Mouse (Mus musculus): ENCODE data around the gene Dnah1. TPM values are rescaled to one million over a fixed set of nuclear protein-coding genes. Genes with fewer than 3 reads are reported as not detected.
A peak's percentile ranks its signal among the peaks of the same experiment; 100 is the strongest.

Dnah1 gene
- polyA plus RNA-seq, 1 experiment from 2014 or later: 0.53 TPM

GRCm38 (mm10) chr14:31323189-31323588 is 507 bp downstream of the Dnah1 start:
- no peaks in the 10 kb centered on the region for H3K36me3 ChIP-seq (ENCODE audit: insufficient read depth, low read length)
- H3K4me1 ChIP-seq (ENCODE audit: insufficient read depth, low read depth, low read length): 0 out of 2 replicates have a peak, but pooled peaks cover 6% of the 10 kb centered on the region
- H3K9me3 ChIP-seq (ENCODE audit: low read length): no peaks in the 10 kb centered on the region
- no peaks in the 10 kb centered on the region for H3K27me3 ChIP-seq (replicated peaks; ENCODE audit: insufficient read depth, low read length)
- H3K4me2 ChIP-seq (replicated peaks; ENCODE audit: low read depth, low read length): peak overlapping the region; percentile 61
- ATAC-seq (no peak), DNase-seq (ENCODE audit: low spot score) (no peak)
- no peak overlapping the region for H3K27ac ChIP-seq (ENCODE audit: low read length)
- H3K9ac ChIP-seq (replicated peaks; ENCODE audit: low read depth): no peak overlapping the region
- TF ChIP-seq EP300 (IDR thresholded peaks at IDR 0.05) (no peak), CTCF (IDR thresholded peaks at IDR 0.05) (no peak)
- WGBS: 68% methylated on average over 4 of the region's 4 CpGs
- no peak overlapping the region for H3K4me3 ChIP-seq (ENCODE audit: low read depth, low read length)

GRCm38 (mm10) chr14:31322191-31322590 is 1.5 kb downstream of the Dnah1 start:
- H3K9ac ChIP-seq (replicated peaks; ENCODE audit: low read depth): no peak overlapping the region
- H3K36me3 ChIP-seq (ENCODE audit: insufficient read depth, low read length): no peaks in the 10 kb centered on the region
- no peak overlapping the region for H3K4me3 ChIP-seq (ENCODE audit: low read depth, low read length)
- H3K27me3 ChIP-seq (replicated peaks; ENCODE audit: insufficient read depth, low read length): no peaks in the 10 kb centered on the region
- DNase-seq (ENCODE audit: low spot score) (no peak), ATAC-seq (no peak)
- 88% methylated on average over 3 of the region's 3 CpGs for whole genome bisulfite sequencing
- no peak overlapping the region for H3K27ac ChIP-seq (ENCODE audit: low read length)
- H3K9me3 ChIP-seq (ENCODE audit: low read length): no peaks in the 10 kb centered on the region
- 0 out of 2 replicates have a peak, but pooled peaks cover 6% of the 10 kb centered on the region for H3K4me1 ChIP-seq (ENCODE audit: insufficient read depth, low read depth, low read length)
- H3K4me2 ChIP-seq (replicated peaks; ENCODE audit: low read depth, low read length): no peak overlapping the region
- TF ChIP-seq CTCF (IDR thresholded peaks at IDR 0.05): no peak
- no peak for TF ChIP-seq EP300 (IDR thresholded peaks at IDR 0.05)

GRCm38 (mm10) chr14:31321181-31321580 is 2.5 kb downstream of the Dnah1 start:
- WGBS: 81% methylated on average over 11 of the region's 11 CpGs

GRCm38 (mm10) chr14:31319546-31319945 is 4.2 kb downstream of the Dnah1 start:
- no peak overlapping the region for H3K9ac ChIP-seq (replicated peaks; ENCODE audit: low read depth)
- H3K9me3 ChIP-seq (ENCODE audit: low read length): no peaks in the 10 kb centered on the region
- no peak for TF ChIP-seq EP300 (IDR thresholded peaks at IDR 0.05)
- no peak for TF ChIP-seq CTCF (IDR thresholded peaks at IDR 0.05)
- DNase-seq (ENCODE audit: low spot score) (no peak), ATAC-seq (no peak)
- no peaks in the 10 kb centered on the region for H3K36me3 ChIP-seq (ENCODE audit: insufficient read depth, low read length)
- no peaks in the 10 kb centered on the region for H3K27me3 ChIP-seq (replicated peaks; ENCODE audit: insufficient read depth, low read length)
- H3K4me2 ChIP-seq (replicated peaks; ENCODE audit: low read depth, low read length): no peak overlapping the region
- no peak overlapping the region for H3K4me3 ChIP-seq (ENCODE audit: low read depth, low read length)
- 79% methylated on average over 10 of the region's 10 CpGs for WGBS
- H3K4me1 ChIP-seq (ENCODE audit: insufficient read depth, low read depth, low read length): 0 out of 2 replicates have a peak, but pooled peaks cover 6% of the 10 kb centered on the region
- H3K27ac ChIP-seq (ENCODE audit: low read length): no peak overlapping the region

More at GRCm38 (mm10) chr14:31321181-31321580, 2.5 kb downstream of the Dnah1 start:
- ATAC-seq (no peak), DNase-seq (ENCODE audit: low spot score) (no peak)
- no peak overlapping the region for H3K9ac ChIP-seq (replicated peaks; ENCODE audit: low read depth)
- no peak overlapping the region for H3K4me2 ChIP-seq (replicated peaks; ENCODE audit: low read depth, low read length)
- no peaks in the 10 kb centered on the region for H3K27me3 ChIP-seq (replicated peaks; ENCODE audit: insufficient read depth, low read length)
- no peak overlapping the region for H3K27ac ChIP-seq (ENCODE audit: low read length)
- no peaks in the 10 kb centered on the region for H3K36me3 ChIP-seq (ENCODE audit: insufficient read depth, low read length)
- H3K4me1 ChIP-seq (ENCODE audit: insufficient read depth, low read depth, low read length): 0 out of 2 replicates have a peak, but pooled peaks cover 6% of the 10 kb centered on the region
- TF ChIP-seq EP300 (IDR thresholded peaks at IDR 0.05) (no peak), CTCF (IDR thresholded peaks at IDR 0.05) (no peak)
- H3K4me3 ChIP-seq (ENCODE audit: low read depth, low read length): no peak overlapping the region
- no peaks in the 10 kb centered on the region for H3K9me3 ChIP-seq (ENCODE audit: low read length)

DNA sequence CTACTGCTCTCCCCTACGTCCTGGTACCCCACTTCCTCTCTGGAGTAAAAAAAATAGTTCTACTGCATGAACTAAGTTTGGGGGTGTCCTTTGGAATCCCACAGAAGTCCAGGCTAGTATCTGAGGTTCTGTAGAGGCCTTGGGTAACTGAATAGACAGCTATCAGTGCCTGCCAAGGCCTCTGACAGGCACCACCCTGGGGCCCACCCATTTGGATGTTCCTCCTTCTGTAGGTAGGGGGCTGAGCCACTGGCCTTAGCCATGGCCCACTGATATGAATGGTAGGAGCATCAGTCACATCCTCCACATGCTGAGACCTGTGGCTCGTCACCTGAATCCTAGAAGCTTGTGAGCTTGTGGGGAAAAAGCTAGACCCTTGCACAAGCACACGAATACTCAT is 5.9 kb downstream of the Dnah1 start:
- H3K27me3 ChIP-seq (replicated peaks; ENCODE audit: insufficient read depth, low read length): no peaks in the 10 kb centered on the region
- DNase-seq (ENCODE audit: low spot score): no peak
- no peaks in the 10 kb centered on the region for H3K36me3 ChIP-seq (ENCODE audit: insufficient read depth, low read length)
- TF ChIP-seq CTCF (IDR thresholded peaks at IDR 0.05): no peak
- TF ChIP-seq EP300 (IDR thresholded peaks at IDR 0.05): no peak
- H3K4me1 ChIP-seq (ENCODE audit: insufficient read depth, low read depth, low read length): no peaks in the 10 kb centered on the region
- no peak overlapping the region for H3K4me3 ChIP-seq (ENCODE audit: low read depth, low read length)
- H3K27ac ChIP-seq (ENCODE audit: low read length): no peak overlapping the region
- H3K9ac ChIP-seq (replicated peaks; ENCODE audit: low read depth): no peak overlapping the region
- no peak for ATAC-seq
- 79% methylated on average over 3 of the region's 3 CpGs for WGBS
- H3K4me2 ChIP-seq (replicated peaks; ENCODE audit: low read depth, low read length): no peak overlapping the region
- H3K9me3 ChIP-seq (ENCODE audit: low read length): no peaks in the 10 kb centered on the region

DNA sequence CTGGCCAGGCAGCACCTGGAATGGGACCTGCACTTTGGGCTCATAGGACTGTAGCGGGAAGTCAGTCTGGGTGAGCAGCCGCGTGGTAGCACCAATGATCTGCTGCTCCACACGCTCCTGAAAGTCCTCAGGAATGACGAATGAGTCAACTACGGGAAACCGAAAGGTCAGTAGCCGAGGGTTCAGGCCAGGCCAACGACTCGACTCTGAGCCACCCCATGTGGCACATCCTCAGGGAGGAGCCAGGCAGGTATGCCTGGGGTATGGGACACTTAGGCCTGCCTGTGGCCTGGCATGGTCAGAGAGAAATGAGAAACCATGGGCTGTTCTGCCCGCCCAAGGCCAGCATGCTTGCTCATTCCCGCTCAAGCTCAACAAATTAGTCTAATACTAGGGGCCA is 7.1 kb downstream of the Dnah1 start:
- no peak for ATAC-seq
- TF ChIP-seq CTCF (IDR thresholded peaks at IDR 0.05) (no peak), EP300 (IDR thresholded peaks at IDR 0.05) (no peak)
- 56% methylated on average over 12 of the region's 12 CpGs for WGBS

GRCm38 (mm10) chr14:31313192-31313591 is 10.5 kb downstream of the Dnah1 start:
- no peaks in the 10 kb centered on the region for H3K4me1 ChIP-seq (ENCODE audit: insufficient read depth, low read depth, low read length)
- no peak overlapping the region for H3K27ac ChIP-seq (ENCODE audit: low read length)
- H3K9ac ChIP-seq (replicated peaks; ENCODE audit: low read depth): no peak overlapping the region
- DNase-seq (ENCODE audit: low spot score) (no peak), ATAC-seq (no peak)
- H3K36me3 ChIP-seq (ENCODE audit: insufficient read depth, low read length): no peaks in the 10 kb centered on the region
- no peak overlapping the region for H3K4me2 ChIP-seq (replicated peaks; ENCODE audit: low read depth, low read length)
- no peaks in the 10 kb centered on the region for H3K27me3 ChIP-seq (replicated peaks; ENCODE audit: insufficient read depth, low read length)
- no peak for TF ChIP-seq CTCF (IDR thresholded peaks at IDR 0.05)
- no peak for TF ChIP-seq EP300 (IDR thresholded peaks at IDR 0.05)
- 60% methylated on average over 3 of the region's 3 CpGs for WGBS
- no peaks in the 10 kb centered on the region for H3K9me3 ChIP-seq (ENCODE audit: low read length)
- H3K4me3 ChIP-seq (ENCODE audit: low read depth, low read length): no peak overlapping the region

More for the DNA sequence above, 7.1 kb downstream of the Dnah1 start:
- H3K4me2 ChIP-seq (replicated peaks; ENCODE audit: low read depth, low read length): no peak overlapping the region
- H3K9ac ChIP-seq (replicated peaks; ENCODE audit: low read depth): no peak overlapping the region
- DNase-seq (ENCODE audit: low spot score): no peak
- H3K9me3 ChIP-seq (ENCODE audit: low read length): no peaks in the 10 kb centered on the region
- no peaks in the 10 kb centered on the region for H3K4me1 ChIP-seq (ENCODE audit: insufficient read depth, low read depth, low read length)
- no peak overlapping the region for H3K27ac ChIP-seq (ENCODE audit: low read length)
- no peaks in the 10 kb centered on the region for H3K27me3 ChIP-seq (replicated peaks; ENCODE audit: insufficient read depth, low read length)
- no peak overlapping the region for H3K4me3 ChIP-seq (ENCODE audit: low read depth, low read length)
- H3K36me3 ChIP-seq (ENCODE audit: insufficient read depth, low read length): no peaks in the 10 kb centered on the region

Data from lung, postnatal 0 days (tissue).